Mouse (Mus musculus) left cerebral cortex, postnatal 14 days (tissue): Measurements from ENCODE around the gene Naa38. TPM values are rescaled to one million over a fixed set of nuclear protein-coding genes. Genes with fewer than 3 reads are reported as not detected.
"Not testable (repeated sequence)": the region's sequence is repeated elsewhere in the genome, so short reads cannot be mapped to it uniquely, and the experiment has no call there.

Experiments
- DNase-seq, 2 experiments: peaks; one replicate each; pipeline ENCODE4 v3.0.0; 2021 to 2022; ENCODE audit warnings: low spot score in 2 of 2, mixed read lengths in 1 of 2
- intact Hi-C: fragments of 180-260 bp; cut with DNase I; formaldehyde crosslinking; loops from one replicate; pipeline ENCODE4 v1.15.1; 2025
- total RNA-seq, 2 experiments: library from RNA; stranded (reverse); gene quantifications; 2 replicates each; pipeline ENCODE4 v1.2.3; 2021

The Naa38 gene
- total RNA-seq, 2 experiments from 2014 or later, result 92.0 to 106 TPM

DNA sequence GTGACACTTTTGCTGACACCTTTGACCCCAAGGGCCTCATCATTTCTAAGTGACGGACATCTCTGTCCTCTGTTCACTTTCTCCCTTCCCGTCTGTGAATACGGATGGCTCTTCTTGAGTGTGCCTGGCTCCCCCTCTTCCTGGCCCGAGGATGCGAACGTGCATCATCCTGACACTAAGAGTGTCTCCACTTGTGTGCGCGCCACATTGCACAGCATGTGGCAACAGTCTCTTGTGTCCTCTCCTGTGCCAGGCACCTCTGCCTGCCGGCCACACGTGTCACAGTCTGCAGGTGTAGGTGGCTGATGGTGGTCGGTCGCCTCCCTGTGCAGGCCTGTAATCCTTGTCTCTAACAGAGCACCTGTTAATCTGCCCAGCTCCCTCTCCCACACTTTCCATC is 23.7 kb upstream of the Naa38 start:
- no peak for DNase-seq
- intact Hi-C loops, result no loop called here

DNA sequence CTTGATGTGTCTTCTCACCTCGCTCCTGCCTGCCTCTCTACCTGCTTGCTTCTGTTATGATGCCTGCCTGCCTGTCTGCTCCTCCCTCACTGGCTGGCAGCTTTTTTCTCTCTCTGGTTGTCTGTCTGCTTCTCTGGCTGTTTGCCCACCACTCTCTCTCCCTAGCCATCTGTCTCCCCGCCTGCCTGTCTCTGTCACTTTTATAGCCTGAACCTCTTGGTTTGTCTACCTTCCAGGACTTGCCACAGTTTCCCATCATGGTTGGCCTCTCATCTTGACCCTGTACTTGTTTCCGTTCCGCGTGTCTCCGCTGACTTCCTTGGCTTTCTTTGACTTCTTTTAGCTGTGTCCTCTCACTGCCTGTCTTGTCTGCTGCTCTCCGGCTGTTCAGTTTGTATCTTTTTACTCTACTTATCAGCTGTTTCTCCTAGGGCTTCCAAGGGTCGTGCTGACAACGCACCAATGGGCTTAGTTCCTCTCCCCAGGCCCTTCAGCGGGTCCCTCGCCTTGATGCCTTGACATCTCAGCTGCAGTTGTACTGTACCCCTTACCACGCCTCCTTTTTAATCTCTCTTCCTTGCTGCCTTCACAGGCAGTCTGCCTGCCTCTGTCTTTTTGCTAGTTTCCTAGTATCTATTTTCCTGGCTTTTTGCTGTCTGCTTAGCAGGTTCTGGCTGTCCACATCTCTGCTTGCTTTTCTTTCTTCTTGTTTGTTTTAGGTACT is 23.1 kb upstream of the Naa38 start:
- intact Hi-C loops, result no loop called here
- DNase-seq, result peak; percentile 66 to 71

DNA sequence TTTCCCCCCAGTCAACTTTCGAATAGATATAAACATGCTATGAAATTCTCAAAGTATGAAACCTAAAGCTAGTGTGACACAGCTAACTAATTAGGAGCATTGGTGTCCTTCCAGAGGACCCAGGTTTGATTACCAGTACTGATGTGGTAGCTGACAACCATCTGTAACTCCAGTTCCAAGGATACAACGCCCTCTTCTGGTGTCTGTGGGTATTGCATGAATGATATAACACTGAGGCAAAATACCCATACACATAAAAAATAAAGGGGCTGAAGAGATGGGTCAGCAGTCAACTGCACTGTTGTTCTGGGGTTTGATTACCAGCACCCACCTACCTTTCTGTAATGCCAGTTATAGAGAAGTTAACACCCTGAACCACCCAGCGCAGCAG is 22.5 kb upstream of the Naa38 start:
- intact Hi-C loops, result no loop called here
- no peak for DNase-seq

DNA sequence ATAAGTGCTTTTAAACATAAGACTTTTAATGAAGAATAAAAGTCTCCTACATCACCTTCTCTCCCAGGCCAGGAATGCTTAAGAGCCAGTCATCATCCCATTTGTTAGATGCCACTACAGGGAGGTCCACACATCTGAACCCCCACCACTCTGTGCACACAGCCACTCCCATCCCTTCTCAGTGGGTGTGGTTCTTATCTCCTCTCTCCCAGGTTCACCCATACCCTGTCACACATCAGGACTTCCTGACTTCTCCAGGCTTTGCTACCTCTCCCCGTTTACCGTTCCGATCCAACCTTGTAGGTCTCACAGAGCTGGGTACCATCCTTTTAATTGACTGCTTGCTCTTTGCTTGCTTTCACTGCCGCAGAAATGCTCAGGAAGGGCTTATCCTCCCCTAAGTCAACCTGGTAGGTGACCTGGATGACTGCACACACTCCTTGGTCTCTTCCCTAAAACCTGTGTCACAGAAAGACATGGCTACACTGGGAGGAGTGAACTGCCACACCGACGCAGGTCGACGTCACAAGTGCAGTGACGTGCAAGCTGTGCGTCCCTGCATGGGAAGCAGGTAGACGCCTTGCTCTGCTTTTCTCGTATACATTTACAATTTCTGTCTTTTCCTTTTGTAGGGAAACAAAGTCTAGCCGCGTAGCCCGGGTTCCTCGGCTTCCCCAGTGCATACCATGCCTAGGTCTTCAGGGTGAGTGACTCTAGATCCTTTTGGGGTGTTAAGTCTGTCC is 21.9 kb upstream of the Naa38 start:
- no peak for DNase-seq
- intact Hi-C loops, result no loop called here

DNA sequence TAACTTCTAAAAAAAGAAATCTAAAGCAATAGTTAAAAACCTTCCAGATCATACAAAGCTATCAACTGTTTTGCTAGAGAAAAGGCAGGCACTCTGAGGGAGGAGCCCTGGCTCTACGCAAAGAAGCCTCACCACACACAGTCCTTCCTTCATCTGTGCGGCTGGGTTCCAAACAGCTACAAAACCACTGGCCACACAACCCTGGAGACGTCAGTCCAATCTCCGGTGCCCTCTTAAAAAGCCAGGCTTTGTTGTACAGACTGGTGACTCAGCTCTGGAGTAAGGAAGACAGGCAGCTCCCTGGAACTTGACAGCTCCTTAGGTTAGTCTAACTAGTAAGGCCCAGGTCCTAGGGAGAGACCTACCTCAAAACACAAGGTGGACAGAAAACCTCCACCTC is 19.6 kb upstream of the Naa38 start:
- no peak for DNase-seq
- intact Hi-C loops, result no loop called here

DNA sequence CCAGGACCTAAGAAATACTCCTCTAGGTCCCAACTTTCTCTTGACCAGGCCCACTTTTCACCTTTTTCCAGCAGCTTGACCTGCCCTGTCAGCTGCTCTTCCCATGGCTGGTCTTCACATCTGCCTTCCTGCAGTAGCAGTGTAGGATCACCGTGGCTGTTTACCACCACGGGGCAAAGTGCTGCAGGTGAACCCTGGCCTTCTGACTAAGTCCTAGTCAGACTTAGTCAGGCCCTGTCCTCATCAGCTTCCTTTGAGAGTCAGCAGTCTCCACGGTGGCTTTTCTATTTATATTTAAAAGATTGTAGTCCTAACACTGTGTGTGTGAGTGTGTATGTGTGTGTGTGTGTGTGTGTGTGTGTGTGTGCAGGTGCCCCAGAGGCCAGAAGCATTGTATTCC is 17.5 kb upstream of the Naa38 start:
- intact Hi-C loops, result no loop called here

DNA sequence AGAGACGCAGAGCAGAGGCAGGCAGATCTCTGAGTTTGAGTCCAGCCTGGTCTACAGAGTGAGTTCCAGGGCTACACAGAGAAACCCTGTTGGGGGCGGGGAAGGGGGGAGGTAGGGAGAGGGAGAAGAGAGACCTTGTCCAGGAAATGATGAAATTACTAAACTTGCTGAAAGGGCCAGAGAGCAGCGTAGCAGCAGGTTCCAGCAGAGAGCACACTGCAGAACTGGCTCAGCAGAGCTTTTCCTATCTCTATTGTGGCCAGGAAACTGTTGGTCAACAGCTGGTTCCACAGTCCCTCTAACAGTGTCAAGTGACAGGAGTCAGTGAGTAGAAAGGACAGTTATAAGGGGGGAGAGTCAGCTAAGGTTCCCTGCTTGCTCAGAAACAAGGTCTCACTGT is 15.7 kb upstream of the Naa38 start:
- intact Hi-C loops, result no loop called here
- DNase-seq, result no peak

More for the DNA sequence above, 17.5 kb upstream of the Naa38 start:
- DNase-seq, result no peak

DNA sequence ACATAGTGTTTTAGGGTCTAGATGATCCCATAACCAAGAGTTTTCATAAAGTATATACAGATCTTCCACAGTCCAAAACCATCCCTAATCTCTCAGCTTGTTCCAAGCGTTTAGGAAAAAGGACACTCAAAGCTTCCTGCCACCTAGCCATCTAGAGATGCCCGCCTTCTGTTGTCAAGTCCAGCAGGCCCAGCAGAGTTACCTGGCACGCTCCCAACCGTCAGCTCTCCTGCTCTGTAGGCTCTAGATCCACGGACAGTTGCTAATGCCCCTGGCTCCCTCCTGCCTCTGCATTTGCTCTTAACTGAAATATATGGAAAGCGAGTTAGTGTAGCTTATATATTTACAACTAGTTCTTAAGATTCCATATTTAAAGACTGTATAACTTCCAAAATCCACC is 13.9 kb upstream of the Naa38 start:
- intact Hi-C loops, result no loop called here
- no peak for DNase-seq

DNA sequence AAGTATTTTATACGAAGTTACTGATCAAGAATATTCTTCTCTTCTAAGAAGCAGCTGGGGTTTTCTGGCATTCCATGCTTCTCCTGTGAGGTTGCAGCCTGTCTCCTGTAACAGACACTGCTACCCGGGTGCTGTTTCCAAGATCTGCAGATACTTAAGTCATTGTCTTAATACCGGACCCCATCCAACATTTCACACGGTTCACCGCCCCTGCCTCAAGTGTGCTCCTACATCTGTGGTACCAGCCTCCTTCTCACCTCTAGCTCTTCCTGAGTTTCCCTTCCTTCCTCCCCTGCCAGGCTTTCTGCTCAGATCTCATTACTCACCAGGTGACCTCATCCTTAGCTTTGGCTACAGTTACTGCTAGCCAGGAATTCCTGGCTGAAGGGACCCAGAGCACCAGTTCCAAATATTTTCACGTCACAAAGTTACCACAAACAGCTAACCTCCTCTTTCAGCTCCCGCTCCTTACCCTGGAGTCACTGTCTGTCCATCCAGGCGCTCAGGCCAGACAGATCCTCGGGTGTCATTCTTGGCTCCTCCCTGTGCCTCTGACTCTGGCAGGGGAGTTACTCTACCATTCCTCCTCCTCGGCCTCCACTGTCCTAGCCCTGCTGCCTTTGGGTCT is 12.7 kb upstream of the Naa38 start:
- intact Hi-C loops, result no loop called here
- DNase-seq, result no peak

DNA sequence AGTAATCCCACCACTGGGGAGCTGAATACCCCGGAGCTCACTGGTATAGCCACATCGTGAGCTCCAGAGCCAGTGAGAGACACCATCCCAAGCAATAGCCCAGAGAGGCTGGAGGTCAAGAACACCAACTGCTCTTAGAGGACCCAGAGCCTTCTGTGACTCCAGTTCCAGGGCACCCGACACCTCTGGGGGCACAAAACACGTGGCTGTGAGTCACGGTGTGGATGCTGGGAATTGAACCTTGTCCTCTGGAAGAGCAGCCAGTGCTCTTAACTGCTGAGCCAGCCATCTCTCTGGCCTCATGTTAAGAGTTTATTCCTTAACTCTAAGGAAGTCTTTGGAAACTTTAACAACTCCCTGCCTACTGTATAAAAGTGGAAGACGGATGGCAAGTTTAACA is 10.3 kb upstream of the Naa38 start:
- intact Hi-C loops, result no loop called here
- DNase-seq, result no peak

DNA sequence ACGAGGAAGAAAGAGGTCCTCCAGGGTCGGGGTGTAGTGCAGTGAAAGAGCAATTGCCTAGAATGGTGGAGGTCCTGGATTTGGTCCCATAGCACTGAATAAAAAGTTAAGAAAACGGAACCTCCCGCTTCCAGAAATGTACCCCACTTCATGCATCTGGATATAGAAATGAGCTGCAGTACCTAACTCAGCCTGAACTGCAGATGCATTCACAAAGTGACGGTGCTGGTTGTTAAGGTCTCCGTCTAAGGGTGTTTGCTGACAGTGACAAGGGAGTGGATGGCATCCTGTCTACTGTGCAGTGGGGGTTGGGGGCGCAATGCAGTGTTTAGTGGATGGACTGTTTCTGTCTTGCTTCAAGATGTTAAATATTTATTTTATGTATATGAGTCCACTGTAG is 8.5 kb upstream of the Naa38 start:
- no peak for DNase-seq
- intact Hi-C loops, result no loop called here

DNA sequence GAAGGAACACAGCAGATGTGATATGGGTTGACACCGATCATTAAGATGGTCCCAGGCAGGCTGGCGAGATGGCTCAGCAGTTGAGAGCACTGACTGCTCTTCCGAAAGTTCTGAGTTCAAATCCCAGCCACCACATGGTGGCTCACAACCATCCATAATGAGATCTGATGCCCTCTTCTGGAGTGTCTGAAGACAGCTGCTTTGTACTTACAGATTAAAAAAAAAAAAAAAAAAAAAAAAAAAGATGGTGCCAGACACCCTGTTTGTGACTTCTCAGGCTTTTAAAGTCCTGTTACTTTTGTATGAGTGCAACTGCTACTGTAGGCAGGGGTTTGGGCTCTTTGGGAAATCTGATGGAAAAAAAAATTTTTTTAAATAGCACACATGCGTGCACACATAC is 6.6 kb upstream of the Naa38 start:
- DNase-seq, result no peak
- intact Hi-C loops, result no loop called here

DNA sequence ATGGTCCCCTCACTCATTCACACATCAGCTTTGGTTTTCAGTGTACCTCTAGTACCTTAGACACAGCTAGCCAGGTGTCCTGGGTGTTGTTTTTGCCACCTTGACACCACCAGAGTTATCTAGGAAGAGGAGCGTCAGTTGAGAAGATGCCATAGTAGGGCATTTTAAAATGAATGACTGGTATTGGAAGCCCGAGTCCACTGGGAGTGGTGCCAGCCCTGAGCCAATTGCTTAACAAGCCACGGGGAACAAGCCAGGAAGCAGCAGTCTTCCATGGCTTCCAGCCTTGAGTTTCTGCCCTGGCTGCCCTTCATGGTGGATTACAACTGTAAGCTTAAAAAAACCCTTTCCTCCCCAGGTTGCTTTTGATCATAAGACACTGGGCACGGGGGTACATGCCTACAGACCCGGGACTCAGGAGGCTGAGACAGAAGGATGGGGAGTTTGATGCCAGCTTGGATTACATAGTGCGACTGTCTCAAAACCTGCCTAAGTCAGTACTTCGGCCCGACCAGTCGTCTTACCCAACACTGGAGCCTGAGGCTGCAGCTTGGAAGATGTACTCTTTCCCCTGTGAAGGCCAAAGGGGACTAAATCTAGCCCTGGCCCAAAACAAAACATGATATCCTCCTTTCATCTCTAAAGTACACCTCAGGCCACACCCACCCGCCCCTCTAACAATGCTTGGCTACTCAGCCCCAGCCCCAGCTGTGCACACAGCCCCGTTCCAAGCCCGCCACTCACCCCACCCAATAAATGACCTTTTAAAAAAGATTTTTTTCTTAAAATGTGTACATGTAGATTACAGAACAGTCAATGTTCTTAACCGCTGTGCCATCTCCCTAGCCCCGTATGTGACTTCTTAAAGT is 5.5 kb upstream of the Naa38 start:
- DNase-seq, result peak in 1 of 2 experiments; percentile 61
- intact Hi-C loops, result loop anchor here (2.0 to 5.0 kb wide), 2 partner anchors 121 to 132 kb away; no protein-coding TSS in a partner anchor

DNA sequence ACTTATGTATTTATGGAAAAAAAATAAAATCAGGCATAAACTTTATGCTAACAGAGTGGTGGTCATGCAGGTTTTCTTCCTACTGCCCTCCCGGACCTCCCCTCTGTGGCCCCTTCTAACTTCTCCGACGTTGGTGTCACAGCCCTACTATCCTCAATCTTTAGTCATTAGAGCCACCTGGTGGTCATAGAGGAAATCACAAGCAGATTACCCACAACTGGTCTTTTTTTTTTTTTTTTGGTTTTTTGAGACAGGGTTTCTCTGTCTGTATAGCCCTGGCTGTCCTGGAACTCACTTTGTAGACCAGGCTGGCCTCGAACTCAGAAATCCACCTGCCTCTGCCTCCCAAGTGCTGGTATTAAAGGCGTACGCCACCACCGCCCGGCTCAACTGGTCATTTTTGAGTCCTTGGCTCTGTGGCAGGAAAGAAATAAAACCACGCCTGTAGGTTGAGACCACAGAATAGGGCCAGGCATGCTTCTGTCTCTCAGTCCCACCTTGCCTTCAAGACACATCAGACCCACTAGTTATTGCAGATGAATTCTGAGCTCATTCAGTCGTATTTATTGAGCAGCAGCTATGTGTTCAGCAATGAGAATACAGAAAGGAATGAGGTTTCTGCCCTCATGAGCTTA is 4.8 kb upstream of the Naa38 start:
- intact Hi-C loops, result loop anchor here (2.0 to 5.0 kb wide), 2 partner anchors 122 to 133 kb away; no protein-coding TSS in a partner anchor
- DNase-seq, result peak; percentile 87

DNA sequence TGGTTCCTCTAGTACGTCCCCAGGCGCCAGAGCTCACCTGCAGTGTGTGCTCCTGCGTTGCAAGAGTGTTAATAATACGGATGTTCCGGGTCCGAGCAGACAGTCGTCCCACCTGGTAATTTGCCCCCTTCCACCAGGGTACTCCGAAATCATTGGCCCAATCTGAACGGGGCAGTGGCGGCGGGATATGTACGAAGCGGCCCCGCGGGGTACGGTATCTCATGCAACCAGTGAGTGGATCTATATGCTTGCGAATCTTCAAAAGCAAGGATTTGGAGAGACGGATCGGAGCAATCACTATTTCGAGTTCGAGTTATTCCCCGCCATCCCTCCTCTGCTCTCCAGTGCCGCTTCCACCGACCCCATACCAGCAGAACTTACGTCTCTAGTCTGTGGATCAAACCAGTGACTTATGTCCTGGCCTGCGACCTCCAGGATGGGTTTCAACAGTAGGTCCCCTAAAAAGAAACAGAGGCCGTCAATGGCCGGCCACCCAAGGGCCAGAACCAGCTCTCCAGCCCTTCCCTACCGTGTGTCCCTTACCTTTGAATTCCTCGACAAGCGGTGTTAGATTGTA is 608 bp upstream of the Naa38 start:
- intact Hi-C loops, result loop anchor here (5.0 kb wide), 2 partner anchors 38 to 137 kb away; no protein-coding TSS in a partner anchor
- not testable (repeated sequence) for DNase-seq

DNA sequence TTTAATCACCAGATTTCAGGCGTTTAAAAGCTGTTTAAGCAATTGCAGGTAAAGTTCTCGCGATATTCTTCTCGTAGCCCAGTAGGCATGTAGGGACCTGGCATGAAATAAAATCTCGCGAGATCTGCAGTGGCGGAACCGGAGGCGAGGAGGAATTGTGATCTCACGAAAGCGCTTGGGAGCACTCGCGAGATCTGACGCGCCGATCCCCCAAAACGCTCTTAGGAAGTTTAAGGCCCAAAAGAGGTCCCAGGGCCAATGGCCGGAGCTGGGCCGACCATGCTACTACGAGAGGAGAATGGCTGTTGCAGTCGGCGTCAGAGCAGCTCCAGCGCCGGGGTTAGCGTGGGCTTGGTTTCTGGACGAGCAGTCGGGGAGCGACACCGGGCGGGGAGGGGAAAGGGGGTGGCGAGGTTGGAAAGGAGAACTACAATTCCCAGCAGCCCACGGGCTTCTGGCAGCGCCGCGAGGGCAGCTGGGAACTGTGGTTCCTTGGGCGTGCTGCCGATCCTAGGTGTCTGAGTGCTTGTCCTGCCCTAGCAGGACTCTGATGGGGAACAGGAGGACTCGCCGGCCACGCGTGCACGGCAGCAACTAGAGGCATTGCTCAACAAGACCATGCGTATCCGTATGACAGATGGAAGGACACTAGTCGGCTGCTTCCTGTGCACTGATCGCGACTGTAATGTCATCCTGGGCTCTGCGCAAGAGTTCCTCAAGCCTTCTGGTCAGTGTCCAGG is 517 bp downstream of the Naa38 start:
- peak; percentile 97 to 98 for DNase-seq
- intact Hi-C loops, result loop anchor here (5.0 kb wide), 1 partner anchor 36 kb away; no protein-coding TSS in a partner anchor

DNA sequence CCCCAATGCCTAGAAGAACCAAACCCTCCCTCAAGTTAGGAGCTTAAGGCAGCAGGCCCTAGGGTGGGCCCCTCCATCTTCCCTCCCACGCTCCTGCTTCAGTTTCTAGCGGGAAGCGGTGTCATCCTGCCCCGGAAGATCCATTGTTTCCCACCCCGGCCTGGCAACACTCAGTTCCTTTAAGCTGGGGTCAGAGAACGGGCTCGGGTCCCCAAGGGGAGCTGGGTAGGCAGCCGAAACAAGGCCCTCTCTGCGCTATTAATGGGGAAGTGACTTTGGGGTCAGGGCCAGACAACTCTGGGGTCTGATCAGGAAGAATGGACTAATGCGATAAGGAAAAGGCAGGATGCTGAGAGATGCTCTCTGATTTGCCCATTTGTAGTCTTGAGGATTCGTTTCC is 1.5 kb downstream of the Naa38 start:
- intact Hi-C loops, result loop anchor here (5.0 kb wide), 1 partner anchor 36 kb away; no protein-coding TSS in a partner anchor
- DNase-seq, result peak in 1 of 2 experiments; percentile 19

DNA sequence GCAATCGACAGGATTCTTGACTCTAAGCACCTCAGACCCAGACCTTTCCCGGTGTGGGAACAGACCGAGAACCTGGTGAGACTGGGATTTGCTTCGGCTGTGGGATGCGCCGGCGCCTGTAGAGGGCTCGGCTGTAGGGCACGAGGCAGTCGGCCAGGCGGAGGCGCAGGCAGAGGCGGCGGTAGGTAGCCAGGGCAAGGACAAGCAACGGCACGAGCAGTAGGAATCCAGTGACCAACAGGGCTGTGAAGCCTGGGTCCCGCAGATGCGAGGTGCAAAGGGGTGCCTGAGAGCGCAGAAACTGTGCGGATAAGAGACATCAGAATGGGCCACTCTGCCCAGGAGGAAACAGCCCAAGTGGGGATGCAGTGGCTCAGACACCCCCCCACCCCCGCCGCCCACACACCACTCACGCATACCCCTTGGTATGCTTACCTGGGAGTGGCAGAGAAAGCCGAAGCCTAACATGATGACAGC is 2.3 kb downstream of the Naa38 start:
- peak in 1 of 2 experiments; percentile 23 for DNase-seq
- intact Hi-C loops, result loop anchor here (5.0 kb wide), 1 partner anchor 35 kb away; no protein-coding TSS in a partner anchor
